Mouse (Mus musculus) layer of hippocampus, postnatal 25 days (tissue): Measurements from ENCODE around the gene Nle1. TPM values are rescaled to one million over a fixed set of nuclear protein-coding genes. Genes with fewer than 3 reads are reported as not detected.

Source experiments
- DNase-seq, 2 experiments: peaks; one replicate each; pipeline ENCODE4 v3.0.0; 2022; ENCODE audit warnings: mixed read lengths in 2 of 2, low spot score in 1 of 2; ENCODE audit errors: extremely low spot score in 1 of 2
- total RNA-seq, 2 experiments: library from RNA; stranded (reverse); gene quantifications; 2 replicates each; pipeline ENCODE4 v1.2.3; 2021

Nle1 gene
- total RNA-seq, 2 experiments from 2014 or later = 30.9 to 43.0 TPM

DNA sequence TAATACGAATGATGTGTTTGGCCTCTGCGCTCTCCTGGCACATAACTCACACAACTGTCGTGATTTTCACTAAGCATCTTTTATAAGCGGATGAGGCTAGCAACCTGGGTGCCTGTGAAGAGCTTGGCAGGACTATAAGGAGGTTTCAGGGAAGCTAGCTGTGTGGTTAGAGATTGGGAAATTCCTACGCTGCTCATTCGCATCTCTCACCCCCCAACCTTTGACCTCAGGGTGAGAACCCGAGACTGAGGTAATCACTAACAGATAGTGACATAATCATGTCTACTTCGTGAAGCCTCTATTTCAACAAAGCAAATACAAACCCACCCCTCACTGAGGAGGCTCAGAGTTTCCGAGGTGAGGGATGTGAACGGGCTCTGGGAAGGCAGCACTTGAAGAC lies 12.6 kb upstream of the Nle1 start:
- no peak for DNase-seq

DNA sequence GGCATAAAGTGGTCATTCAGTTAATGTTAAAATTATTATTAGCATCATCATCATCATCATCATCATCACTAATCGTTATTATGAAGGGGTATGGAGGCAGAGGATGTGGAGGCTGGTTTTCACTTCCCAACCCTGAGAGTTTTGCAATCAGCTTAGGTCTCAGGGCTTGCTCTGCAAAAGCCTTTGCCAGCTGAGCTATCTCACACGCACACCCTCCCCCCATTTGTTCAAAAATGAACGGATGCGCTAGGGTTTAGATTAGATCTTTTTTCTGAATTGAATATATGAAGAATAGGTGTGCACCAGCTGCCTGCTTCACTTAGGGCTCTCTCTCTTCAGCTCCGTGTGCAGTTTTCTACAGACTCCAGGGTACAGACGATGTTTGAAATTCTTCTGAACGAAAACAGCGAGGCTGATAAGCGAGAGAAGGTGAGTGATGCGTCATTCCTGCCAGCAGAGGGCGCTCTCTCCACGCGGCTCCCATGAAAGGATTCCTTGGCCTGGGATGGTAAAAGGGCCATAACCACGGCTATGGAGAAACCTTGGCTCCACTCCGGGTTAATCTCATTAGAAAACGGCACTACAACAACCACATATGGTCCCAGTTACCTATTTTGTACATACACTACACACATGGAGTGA lies 6.6 kb upstream of the Nle1 start:
- DNase-seq = peak; percentile 49 to 85

DNA sequence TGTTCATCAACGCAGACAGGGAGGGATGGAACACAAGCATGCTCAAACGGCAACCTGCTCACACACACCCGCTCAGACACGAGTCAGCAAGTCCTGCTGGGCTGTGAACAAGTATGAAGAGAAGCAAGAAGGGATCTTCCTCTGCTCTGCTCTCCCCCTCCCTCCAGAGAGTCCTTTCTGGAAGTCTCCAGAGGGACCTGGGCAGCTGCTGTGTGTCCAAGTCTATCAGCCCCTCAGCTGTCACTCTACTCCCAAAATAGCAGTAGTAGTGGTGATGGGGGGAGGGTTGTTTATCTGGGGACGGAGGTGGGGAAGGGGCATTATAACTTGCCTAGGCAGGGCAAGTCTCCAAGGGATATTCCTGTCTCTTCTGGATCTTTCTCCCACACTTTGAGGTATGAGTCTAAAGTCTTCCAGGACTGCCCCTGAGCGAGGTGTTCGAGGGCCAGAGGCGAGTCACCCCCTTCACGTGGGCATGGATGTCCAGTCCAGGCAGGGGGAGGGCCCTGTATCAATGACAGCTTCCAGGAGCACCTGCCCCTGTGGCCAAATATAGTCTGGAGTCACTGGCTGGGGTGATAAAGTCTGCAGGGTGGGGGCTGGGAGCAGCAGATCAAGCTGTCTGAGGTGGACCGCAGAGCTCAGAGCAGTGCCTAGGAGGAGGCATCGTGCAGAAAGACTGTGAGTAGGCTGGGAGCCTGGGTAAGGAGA lies 2.6 kb upstream of the Nle1 start:
- no peak for DNase-seq

DNA sequence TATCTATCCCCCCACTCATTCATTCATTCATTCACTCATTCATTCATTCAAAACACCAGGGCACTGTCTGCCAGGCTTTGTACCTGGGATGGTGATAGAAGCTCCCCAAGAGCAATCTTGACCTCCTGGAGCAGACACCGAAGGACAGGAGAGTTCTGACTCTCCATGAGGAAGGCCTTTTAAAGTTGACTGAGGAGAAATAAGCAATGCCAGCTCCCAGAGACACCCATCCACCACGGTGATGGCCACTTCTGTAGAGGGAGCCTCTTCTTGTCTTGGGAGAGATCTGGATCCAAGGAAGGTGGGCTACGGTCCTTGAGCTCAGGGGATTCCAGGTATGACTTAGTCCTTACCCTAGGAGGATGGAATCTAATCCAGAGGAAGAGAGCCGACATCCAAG lies 2.0 kb upstream of the Nle1 start, which contains the start of gene Unc45b:
Gene Unc45b (plus strand): TSS at position 301 of the 400 bp plus-strand sequence.
- DNase-seq = no peak

DNA sequence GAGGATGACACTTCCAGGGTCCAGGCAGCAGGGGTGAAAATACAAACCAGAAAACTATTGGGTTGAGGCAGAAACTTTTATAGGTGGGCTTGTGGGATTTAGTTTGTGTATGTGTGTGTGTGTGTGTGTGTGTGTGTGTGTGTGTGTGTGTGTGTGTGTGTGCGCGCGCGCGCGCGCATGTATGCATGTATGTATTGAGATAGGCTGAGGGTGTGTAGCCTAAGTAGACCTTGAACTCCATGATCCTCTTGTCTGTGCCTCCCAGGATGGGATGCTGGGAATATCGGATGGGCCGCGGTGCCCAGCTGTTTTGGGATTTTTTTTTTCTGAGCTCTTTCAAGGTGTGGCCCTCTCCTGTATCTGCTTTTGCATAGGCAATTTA lies 388 bp upstream of the Nle1 start:
- DNase-seq = no peak

DNA sequence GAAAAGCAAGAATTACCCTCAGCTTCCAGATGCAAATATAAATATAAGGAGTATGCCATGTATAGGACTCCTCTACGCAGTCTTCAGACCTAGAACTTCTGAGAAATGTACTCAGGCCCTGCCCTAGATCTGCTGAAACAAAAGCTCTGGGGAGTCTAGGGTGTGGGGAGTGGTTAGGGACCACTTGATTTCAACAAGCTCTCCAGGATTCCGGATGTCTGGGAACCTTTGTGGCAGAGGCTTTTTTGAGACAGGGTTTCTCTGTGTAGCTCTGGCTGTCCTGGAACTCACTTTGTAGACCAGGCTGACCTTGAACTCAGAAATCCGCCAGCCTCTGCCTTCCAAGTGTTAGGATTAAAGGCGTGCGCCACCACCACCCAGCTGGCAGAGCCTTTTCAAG lies 2.4 kb downstream of the Nle1 start:
- no peak for DNase-seq

DNA sequence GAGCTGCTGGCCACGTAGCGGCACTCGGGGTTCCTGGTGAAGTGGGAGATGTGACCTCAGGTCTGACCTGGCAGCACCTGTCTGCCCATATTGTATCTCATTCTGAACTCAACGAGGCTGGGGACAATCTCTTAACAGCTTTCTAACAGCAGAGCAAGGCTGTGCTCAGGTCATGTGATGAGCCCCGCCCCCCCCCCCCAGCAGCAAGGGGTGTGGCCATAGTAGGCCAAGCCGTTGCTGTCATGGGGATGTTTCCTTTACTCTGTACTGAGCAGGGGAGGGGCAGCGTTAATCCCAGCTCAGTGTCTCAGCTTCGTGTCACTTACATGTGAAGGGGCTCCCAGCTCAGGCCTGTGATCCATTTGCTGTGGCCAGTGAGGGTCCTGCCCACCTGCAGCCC lies 3.3 kb downstream of the Nle1 start:
- no peak for DNase-seq

DNA sequence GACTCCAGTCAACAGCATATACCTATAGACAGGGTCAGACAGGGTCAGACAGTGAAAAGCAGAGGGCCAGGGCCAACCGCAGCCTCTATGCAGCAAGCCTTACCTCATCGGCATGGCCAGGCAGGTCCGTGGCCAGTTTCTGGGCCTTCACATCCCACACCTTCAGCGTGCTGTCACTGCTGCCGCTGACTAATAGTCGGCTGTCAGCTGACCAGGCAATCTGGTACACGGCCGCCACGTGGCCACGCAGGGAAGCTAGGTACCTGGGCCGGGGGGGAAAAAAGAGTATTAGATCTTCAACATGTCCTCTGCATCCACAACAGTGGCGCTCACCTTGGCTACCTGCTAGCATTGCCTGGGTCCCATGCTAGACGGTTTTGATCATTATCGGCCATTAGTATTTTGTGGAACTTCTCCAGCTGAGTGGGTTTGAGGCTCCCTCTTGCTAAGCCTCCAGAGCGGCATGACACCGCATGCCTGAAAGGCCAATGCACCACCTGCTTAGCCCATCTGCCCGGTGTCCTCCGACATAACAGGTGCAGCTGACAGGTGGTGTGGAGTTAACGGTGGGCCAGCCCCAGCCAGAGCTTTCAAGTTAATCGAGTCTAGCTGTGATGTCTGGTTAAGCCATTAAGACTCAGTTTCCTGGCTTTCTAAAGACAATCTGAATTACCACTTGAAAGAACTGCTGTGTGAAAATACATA lies 6.5 kb downstream of the Nle1 start:
- DNase-seq = no peak

DNA sequence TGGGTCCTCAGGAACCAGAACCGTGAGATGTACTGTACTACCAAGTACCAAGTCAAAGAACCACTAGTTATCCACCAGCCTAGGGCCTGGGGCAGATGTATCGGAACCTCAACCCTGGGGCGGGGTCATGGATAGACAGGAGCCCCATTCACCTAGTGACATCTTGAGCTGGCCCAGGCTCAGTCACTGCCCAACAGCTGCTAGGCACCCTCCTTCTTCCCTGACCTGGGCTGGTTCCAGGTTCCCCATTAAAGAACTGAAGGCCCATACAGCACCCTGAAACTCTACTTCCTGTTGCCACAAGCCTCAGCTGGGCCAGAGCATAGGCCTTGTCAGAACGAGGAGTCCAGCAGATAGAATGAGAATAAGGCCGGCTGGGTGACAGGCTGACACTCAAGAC lies 8.5 kb downstream of the Nle1 start:
- DNase-seq = no peak

DNA sequence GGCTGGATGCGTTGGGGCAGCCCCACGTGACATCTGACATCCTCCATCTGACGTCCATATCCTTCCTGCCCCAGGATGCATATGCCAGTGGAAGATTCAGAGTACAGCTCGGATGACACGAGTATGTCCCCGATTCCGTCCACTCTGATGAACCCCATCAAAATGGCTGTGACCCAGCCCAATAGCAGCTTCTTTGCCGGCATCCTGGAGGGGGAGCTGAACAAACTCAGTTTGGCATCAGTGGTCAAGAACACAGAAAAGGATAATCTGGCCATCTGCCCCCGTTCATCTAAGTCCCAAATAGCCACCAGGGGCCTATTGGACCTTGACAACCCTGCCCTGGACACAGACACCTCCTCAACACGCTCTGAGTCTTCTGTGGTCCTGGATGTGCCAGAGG lies 10.7 kb downstream of the Nle1 start:
- no peak for DNase-seq

DNA sequence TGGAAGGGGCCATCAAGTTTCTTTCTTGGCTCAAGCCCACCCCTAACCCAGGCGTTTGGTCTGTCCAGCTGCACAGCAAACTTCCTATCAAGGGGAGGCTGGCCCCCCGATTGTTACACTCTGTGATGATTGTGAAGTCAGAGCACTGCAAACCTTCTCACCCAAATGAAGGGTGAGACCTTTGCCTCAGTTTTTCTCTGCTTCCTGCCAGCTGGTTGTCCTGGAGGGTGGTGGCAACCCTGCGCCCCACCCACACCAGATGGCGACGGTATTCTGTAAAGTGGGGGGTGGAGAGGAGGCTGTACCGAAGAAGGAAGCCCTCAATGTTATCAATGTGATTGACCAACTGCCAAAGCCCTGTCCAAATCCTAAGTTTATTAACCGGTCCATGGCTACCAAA lies 16.3 kb downstream of the Nle1 start, which contains the start of gene Fndc8:
Gene Fndc8 (plus strand): TSS at position 189 of the 400 bp plus-strand sequence.
- DNase-seq = no peak

DNA sequence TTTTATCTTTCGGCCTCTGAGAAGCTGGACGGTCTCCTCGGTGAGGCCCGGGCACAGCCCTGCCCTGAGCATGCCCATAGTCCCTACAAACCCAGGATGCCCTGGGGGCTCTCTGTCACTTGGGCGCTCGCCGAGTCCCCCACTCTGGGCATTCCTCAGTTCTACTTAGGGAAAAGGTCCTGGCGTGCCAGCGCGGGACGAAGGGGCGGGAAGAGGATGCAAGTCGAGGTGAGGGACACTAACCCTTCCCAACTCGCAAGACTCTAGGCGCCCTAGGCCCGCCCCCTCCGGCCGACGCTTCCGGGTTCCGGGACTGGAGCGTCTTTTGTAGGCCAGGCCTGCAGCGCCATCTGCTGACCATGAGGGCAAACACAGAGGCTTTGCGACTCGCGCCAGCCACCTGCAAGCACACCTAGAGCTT lies 17.9 kb downstream of the Nle1 start, which contains the start of gene Rad51d:
Gene Rad51d (minus strand): TSS at position 273 of the 421 bp plus-strand sequence.
- peak; percentile 87 to 94 for DNase-seq

DNA sequence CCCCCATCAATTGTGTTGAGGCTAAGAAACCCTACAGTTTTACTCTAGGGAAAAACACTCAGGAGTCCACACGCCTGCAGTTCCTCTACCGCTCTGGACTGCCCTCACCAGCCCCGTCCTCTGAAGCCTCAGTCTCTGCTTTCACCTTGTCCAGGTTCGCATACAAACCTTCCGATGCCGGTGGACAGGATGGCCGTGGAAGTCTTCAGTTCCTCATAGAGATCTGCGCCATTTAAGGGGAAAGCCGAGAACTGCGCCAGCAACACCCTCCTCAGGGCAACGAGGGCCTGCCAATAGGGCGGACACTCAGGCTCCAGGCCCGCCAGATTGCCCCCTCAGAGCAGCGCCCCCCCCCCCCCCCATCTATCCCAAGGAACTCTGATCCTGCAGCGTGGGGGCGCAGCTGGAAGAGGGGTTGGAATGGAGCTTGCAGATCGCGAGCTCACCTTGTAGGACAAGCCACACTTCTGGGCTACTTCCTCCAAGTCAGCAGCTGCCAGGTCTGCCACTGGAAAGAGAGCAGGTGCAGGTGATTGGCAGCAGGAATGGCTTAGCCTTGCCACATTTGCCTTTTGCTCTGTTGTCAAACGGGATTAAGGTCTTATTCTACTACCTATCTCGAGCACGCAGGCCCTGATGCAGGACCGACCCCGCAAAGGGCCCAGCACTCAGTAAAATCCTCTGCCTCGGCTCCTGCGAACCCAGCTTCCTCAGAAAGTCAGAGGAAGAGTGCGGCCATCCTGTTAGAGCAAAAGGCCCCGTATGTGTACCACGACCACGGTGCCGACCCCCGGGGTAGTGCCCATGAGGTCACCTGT lies 18.5 kb downstream of the Nle1 start:
- DNase-seq = no peak

DNA sequence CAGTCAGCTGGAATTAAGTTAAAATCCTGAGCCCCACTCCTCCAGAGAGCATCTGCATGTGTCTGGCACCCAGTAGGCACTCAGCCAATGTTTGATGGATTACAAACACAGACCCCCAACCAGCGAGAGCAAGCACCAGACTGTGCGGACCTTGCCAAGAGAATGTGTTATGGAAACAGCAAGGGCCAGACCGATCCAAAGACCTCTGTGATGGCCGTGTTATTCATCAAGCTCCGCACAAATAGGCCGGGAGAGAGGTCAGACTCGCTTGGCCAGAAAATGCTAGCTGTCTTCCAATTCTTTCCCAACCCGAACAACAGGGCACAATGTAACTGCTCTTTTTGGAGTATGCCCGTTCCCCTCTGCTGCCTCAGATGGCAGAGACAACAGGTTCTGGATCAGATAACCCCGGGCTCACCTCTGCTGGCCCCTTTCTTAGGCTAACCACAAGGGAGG lies 19.7 kb downstream of the Nle1 start:
- no peak for DNase-seq

DNA sequence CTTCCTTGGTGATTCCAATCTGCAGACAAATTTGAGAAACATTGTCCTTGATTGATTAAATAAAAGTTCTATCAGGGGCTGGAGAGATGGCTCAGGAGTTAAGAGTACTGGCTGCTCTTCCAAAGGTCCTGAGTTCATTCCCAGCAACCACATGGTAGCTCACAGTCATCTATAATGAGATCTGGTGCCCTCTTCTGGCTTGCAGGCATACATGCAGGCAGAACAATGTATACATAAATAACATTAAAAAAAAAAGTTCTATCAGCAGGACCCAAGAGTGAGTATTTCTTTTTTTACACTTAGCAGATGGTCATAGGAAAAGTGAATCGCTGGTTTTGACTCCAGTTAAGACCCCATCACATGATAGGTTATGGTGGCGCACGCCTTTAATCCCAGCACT lies 21.7 kb downstream of the Nle1 start:
- no peak for DNase-seq

DNA sequence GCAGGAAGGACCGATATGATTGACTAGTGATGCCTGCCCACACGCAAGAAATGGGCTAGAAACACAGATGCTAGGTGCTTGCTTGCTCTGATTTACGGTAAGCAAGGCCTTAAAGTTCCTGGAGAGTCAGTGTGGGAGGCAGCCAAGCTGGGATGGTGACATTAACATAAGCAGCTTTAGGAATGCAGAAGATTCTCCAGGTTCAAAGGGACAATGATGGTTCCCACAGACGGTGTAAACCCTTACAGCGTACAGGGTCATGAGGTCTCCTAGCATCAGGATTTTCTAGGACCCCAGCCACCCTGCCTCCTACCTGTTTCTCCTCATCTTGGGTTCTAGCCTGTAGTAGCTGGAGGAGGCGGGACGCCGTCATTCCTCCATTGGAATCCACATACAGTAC lies 25.0 kb downstream of the Nle1 start:
- no peak for DNase-seq

DNA sequence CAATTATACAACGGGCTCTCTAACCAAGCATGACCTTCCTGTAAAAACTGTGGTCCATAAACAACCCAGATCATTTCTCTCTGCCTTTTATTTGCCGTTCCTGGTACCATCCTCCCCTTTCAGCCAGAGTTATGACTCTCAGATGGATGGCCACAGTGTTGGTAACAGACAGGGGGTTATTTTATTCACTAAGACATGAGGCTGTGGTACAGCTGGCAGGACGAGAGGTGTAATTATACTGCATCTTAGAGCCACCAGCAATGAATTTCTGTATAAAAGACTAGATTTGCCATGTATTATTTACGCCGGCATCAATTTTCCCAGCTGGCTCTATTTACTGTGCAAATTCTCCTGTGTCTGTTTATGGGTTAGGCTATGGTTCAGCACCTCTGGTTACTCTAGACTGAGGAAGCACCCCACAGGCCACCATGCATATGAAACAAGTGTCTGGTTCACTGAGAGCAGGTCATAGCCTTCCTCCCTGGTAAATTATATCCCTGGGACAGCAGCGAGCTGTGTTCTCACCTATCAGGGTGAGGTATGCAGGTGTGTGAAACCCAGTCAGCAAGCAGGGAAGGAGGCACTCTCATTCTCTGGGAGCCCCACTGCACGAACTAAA lies 30.4 kb downstream of the Nle1 start:
- no peak for DNase-seq

DNA sequence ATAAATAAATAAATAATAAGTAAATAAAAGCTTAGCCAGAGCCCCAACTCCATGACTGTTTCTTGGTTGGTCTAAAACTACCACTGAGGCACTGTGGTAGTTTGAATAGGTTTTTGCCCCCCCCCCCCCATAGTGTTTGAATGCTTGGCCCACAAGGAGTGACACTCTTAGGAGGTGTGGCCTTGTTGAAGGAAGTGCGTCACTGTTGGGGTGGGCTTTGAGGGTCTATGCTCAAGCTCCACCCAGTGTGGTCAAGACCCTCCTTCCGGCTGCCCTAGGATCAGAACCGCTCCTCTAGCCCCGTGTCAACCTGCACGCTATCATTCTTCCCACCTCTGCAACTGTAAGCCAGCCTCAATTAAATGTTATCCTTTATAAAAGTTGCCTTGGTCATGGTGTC lies 32.6 kb downstream of the Nle1 start:
- no peak for DNase-seq

DNA sequence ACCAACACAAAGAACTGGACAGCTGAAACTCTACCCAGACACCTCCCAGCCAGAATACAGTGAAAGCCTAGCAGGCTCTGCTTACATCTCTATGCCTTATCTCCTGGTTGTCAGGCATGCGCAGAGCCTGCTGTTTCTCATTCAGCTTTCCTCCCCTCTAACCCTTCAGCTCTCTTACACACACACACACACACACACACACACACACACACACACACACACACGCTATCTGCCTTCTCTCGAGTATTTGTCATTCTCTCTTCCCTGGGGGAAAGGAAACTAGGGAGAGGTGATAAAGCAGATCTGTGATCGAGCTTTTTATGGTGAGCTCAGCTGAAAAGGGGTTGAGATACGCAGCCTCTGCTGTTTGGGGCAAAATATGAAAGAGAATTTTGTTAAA lies 33.3 kb downstream of the Nle1 start:
- DNase-seq = no peak

DNA sequence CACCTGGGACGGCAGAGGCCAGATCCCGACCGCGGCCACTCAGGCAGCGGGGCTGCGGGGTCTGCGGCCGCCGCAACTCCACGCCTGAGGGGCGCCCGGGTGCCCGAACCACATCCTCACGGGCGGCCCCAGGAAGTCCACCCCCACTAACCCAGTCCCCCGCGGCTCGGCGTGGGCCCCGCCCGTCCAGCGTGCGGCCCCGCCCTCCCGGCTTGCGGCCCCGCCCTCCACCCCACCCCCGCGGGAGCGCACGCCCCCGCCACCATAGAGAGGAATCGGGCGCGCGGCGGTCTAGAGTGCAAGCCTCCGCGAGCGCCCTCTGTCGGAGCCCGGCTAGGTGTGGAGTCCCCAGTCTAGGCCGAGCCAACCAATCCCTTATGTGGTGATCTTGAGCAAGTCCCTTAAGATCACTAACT lies 37.2 kb downstream of the Nle1 start, which contains the start of gene Rffl:
Gene Rffl (minus strand): TSS at position 180 of the 416 bp plus-strand sequence.
- peak; percentile 90 to 99 for DNase-seq
